Mouse (Mus musculus): ENCODE data around the gene Zc3h18. TPM values are rescaled to one million over a fixed set of nuclear protein-coding genes. Genes with fewer than 3 reads are reported as not detected.

Zc3h18 gene
- polyA plus RNA-seq, 1 experiment from 2014 or later = 24.0 TPM

DNA sequence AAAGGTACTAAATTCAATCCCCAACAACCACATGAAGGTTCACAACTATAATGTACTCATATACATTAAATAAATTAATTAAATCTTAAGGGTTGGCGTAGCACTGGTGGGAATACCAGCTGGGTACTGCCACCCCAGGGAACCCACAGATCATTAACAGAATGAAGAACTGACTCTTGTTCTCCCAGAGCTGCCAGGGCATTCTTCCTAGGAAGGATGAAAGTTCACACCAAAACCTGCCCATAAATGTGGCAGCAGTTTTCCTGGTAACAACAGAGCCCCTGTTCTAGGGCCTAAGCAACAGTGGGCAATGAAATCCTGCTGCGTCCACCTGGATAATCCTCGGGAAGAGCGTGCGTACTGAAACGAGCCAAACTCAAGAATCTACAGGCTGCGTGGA is 65.9 kb downstream of the Zc3h18 start:
- H3K4me2 ChIP-seq (replicated peaks; ENCODE audit: low read depth) = peak overlapping the region; percentile 99
- H3K36me3 ChIP-seq (ENCODE audit: control insufficient read depth, insufficient read depth) = peaks cover 19% of the 10 kb centered on the region
- H3K9me3 ChIP-seq (ENCODE audit: control insufficient read depth) = no peaks in the 10 kb centered on the region
- H3K9ac ChIP-seq (ENCODE audit: low read depth, low read length) = peak overlapping the region; percentile 54
- peak overlapping the region; percentile 58 for H3K4me3 ChIP-seq (ENCODE audit: low read depth, low read length)
- peaks cover 3% of the 10 kb centered on the region; the same call in 1 of the 2 replicates for H3K4me1 ChIP-seq (replicated peaks; ENCODE audit: control insufficient read depth, insufficient read depth, low read length)
- no peak for TF ChIP-seq CTCF (IDR thresholded peaks at IDR 0.05; ENCODE audit: low read depth)
- H3K27me3 ChIP-seq (replicated peaks; ENCODE audit: control insufficient read depth, insufficient read depth, low read length) = no peaks in the 10 kb centered on the region
- WGBS = 17% methylated on average over 7 of the region's 7 CpGs
- no peak for ATAC-seq
- H3K27ac ChIP-seq (ENCODE audit: low read depth, low read length) = no peak overlapping the region; the same call in 1 of the 2 replicates

DNA sequence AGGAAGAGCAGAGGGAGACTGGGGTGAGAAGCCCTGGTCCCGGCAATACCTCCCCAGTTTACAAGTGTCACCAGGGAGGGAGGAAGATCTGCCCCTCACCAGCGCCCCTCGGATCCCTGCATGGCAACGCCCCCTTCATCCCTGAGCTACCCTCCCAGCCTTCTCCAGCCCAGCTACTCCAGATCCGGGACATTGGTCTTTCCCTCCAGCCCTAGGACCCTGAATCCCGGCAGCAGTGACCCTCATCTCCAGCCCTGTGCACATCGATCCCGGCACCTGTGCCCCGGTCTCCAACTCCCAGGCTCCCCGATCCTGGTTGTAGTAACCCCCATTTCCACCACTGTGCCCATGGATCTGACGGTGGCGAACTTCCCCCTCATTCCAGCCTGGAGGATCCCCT is 66.4 kb downstream of the Zc3h18 start:
- peak overlapping the region; percentile 99 for H3K4me2 ChIP-seq (replicated peaks; ENCODE audit: low read depth)
- peaks cover 3% of the 10 kb centered on the region; the same call in 1 of the 2 replicates for H3K4me1 ChIP-seq (replicated peaks; ENCODE audit: control insufficient read depth, insufficient read depth, low read length)
- peaks cover 17% of the 10 kb centered on the region for H3K36me3 ChIP-seq (ENCODE audit: control insufficient read depth, insufficient read depth)
- peak overlapping the region; percentile 47 for H3K27ac ChIP-seq (ENCODE audit: low read depth, low read length)
- no peak; the same call in 1 of the 2 replicates for ATAC-seq
- H3K4me3 ChIP-seq (ENCODE audit: low read depth, low read length) = peak overlapping the region; percentile 58
- no peak for TF ChIP-seq CTCF (IDR thresholded peaks at IDR 0.05; ENCODE audit: low read depth)
- under 1% methylated on average over 12 of the region's 12 CpGs for WGBS
- H3K9me3 ChIP-seq (ENCODE audit: control insufficient read depth) = no peaks in the 10 kb centered on the region
- peak overlapping the region; percentile 54 for H3K9ac ChIP-seq (ENCODE audit: low read depth, low read length)
- H3K27me3 ChIP-seq (replicated peaks; ENCODE audit: control insufficient read depth, insufficient read depth, low read length) = no peaks in the 10 kb centered on the region

DNA sequence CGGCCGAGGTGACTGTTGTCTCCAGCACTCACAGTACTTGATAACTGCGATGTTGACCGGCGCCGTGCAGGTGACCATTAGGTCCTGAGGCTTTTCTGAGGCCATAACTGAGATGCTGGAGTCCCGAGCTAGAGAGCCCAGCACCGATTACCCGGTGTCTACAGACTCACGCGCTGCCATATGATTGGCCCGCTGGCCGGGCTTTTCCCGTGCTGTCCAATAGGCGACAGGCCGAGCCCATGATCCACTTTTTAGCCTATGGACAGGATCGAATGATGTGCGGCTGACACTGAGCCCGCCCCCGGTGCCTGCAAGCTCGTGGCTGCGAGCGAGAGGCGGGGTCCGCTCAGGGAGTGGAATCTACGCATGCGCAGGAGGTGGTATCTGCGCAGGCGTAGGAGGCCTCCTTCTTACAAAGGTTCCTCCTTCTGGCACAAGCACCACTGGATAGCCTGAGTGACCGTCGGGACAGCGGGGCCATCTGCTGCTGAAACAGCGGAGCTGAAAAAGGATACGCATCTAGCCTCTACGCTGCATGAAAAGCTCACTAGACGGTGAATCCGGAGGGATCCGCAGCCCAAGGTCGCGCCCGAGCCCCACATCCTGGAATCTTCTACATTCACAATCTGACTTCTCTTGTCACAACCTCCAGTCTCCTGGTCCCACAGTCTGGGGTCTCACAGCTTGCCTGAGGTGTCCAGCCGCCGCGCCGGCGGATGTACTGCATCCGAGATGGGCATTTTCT is 67.0 kb downstream of the Zc3h18 start, which contains the start of gene Mvd:
Mvd (minus strand) TSS at position 161 of the 745 bp plus-strand sequence.
- WGBS = under 1% methylated on average over 47 of the region's 47 CpGs
- Histone ChIP-seq H3K9me3 (ENCODE audit: control insufficient read depth) (no peaks in the 10 kb centered on the region), H3K27me3 (replicated peaks; ENCODE audit: control insufficient read depth, insufficient read depth, low read length) (no peaks in the 10 kb centered on the region), H3K4me2 (replicated peaks; ENCODE audit: low read depth) (peak within 1 kb of the TSS; percentile 99), H3K9ac (ENCODE audit: low read depth, low read length) (peak within 1 kb of the TSS; percentile 64), H3K36me3 (ENCODE audit: control insufficient read depth, insufficient read depth) (peaks cover 14% of the 10 kb centered on the region), H3K27ac (ENCODE audit: low read depth, low read length) (peak within 1 kb of the TSS; percentile 93), H3K4me1 (replicated peaks; ENCODE audit: control insufficient read depth, insufficient read depth, low read length) (peaks cover 3% of the 10 kb centered on the region; the same call in 1 of the 2 replicates), H3K4me3 (ENCODE audit: low read depth, low read length) (peak within 1 kb of the TSS; percentile 58)
- peak; percentile 97 for ATAC-seq
- TF ChIP-seq CTCF (IDR thresholded peaks at IDR 0.05; ENCODE audit: low read depth) = peak; percentile 69

DNA sequence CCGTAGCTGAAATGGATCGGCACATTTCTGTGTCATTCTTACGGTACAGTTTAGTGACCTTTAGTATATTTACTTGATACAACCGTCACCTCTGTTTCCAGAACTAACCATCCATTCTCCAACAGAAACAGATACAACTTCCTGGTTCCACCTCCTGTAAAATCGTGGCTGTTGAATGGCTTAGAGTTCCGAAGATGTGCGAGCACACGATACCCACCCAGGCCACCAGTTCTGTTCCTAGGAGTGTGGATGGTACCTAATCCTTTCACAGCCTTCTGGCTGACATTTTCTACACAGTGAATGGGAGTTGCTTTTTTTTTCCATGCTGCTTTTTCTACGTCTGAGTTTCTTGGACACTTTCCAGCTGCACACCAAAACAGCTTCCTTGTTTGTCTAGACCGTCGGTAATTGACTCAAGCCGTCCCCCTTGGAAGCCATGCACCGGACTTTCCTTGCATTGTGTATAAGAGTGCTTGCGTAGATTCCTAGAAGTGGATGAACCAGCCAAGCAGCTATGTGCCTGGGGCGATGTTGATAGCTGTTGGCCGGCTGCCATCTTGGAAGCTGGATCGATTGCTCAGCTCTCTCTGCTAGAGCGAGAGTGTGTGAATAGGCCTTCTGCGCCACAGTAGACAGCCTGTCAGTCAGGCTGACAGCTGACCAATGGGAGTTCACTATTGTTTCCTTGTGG is 67.8 kb downstream of the Zc3h18 start:
- no peak for TF ChIP-seq CTCF (IDR thresholded peaks at IDR 0.05; ENCODE audit: low read depth)
- H3K36me3 ChIP-seq (ENCODE audit: control insufficient read depth, insufficient read depth) = peaks cover 10% of the 10 kb centered on the region; the same call in 1 of the 2 replicates
- peaks cover 3% of the 10 kb centered on the region; the same call in 1 of the 2 replicates for H3K4me1 ChIP-seq (replicated peaks; ENCODE audit: control insufficient read depth, insufficient read depth, low read length)
- peak overlapping the region; percentile 58 for H3K4me3 ChIP-seq (ENCODE audit: low read depth, low read length)
- no peaks in the 10 kb centered on the region for H3K27me3 ChIP-seq (replicated peaks; ENCODE audit: control insufficient read depth, insufficient read depth, low read length)
- peak overlapping the region; percentile 64 for H3K9ac ChIP-seq (ENCODE audit: low read depth, low read length)
- ATAC-seq = peak; percentile 64
- peak overlapping the region; percentile 99 for H3K4me2 ChIP-seq (replicated peaks; ENCODE audit: low read depth)
- peak overlapping the region; percentile 93 for H3K27ac ChIP-seq (ENCODE audit: low read depth, low read length)
- 2% methylated on average over 19 of the region's 19 CpGs for WGBS
- H3K9me3 ChIP-seq (ENCODE audit: control insufficient read depth) = no peaks in the 10 kb centered on the region

DNA sequence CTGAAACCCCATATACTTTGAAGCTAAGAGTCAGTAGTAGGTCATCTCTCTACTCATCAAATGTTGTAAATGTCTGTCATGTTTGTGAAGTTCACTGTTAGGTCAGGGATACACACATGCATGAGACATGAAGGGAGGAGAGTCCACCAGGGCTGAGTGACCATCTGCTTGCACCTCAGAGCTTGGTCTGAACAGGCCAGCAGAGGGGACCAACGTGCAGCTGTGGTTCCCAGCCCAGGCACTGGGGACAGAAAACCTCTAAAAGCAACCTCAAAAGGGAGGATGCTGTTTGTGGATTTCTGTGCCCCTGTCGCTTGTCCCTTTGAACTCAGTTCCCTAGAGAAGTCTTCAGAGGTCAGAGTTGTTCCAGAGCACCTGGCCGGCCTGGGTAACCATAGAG is 68.8 kb downstream of the Zc3h18 start:
- 60% methylated on average over 3 of the region's 3 CpGs for WGBS
- Histone ChIP-seq H3K4me3 (ENCODE audit: low read depth, low read length) (no peak overlapping the region), H3K36me3 (ENCODE audit: control insufficient read depth, insufficient read depth) (0 out of 2 replicates have a peak, but pooled peaks cover under 1% of the 10 kb centered on the region), H3K27ac (ENCODE audit: low read depth, low read length) (no peak overlapping the region), H3K9ac (ENCODE audit: low read depth, low read length) (no peak overlapping the region), H3K4me2 (replicated peaks; ENCODE audit: low read depth) (peak overlapping the region; percentile 99; the same call in 1 of the 2 replicates), H3K4me1 (replicated peaks; ENCODE audit: control insufficient read depth, insufficient read depth, low read length) (peaks cover 3% of the 10 kb centered on the region; the same call in 1 of the 2 replicates), H3K9me3 (ENCODE audit: control insufficient read depth) (no peaks in the 10 kb centered on the region), H3K27me3 (replicated peaks; ENCODE audit: control insufficient read depth, insufficient read depth, low read length) (no peaks in the 10 kb centered on the region)
- ATAC-seq = no peak
- TF ChIP-seq CTCF (IDR thresholded peaks at IDR 0.05; ENCODE audit: low read depth) = peak; percentile 55

DNA sequence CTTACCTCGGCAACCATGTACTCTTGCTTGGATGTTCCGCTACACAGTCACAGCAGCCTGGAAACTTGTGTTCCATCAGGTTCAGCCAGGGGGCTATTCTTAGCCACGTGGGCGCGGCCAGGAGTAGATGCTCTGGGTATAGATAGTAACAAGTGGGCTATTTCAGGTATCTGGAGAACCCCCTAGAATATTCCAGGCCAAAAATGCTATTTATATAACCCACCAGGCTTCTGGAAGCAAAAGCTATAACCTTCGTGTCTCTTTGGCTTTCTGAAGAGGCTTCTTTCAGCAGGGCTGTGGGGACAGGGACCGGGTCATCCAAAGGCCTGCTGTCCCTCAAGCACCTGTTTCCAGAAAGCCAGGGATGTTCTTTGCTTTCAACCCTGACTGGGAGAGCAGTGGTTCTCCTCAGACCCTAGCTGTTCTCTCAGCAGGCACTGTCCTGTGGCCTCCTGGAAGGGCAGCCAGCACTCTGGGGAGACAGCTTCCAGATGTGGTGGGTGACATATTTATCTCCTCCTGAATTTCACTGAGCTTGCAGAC is 74.8 kb downstream of the Zc3h18 start:
- no peak for TF ChIP-seq CTCF (IDR thresholded peaks at IDR 0.05; ENCODE audit: low read depth)
- WGBS = 46% methylated on average over 7 of the region's 7 CpGs
- Histone ChIP-seq H3K36me3 (ENCODE audit: control insufficient read depth, insufficient read depth) (no peaks in the 10 kb centered on the region), H3K4me1 (replicated peaks; ENCODE audit: control insufficient read depth, insufficient read depth, low read length) (no peaks in the 10 kb centered on the region), H3K27me3 (replicated peaks; ENCODE audit: control insufficient read depth, insufficient read depth, low read length) (no peaks in the 10 kb centered on the region), H3K9ac (ENCODE audit: low read depth, low read length) (no peak overlapping the region), H3K4me2 (replicated peaks; ENCODE audit: low read depth) (no peak overlapping the region), H3K9me3 (ENCODE audit: control insufficient read depth) (no peaks in the 10 kb centered on the region), H3K27ac (ENCODE audit: low read depth, low read length) (no peak overlapping the region), H3K4me3 (ENCODE audit: low read depth, low read length) (no peak overlapping the region)
- no peak for ATAC-seq
